Mouse (Mus musculus): ENCODE measurements at regions not wholly inside any gene's neighbourhood (a gene's known extent, or its start where the extent isn't known, plus 50 kb on each side); places are given as distances from the start of the nearest gene placed in this dataset.

- DNase-seq (ENCODE audit: low spot score), result no peak
Observed at GRCm38 (mm10) chr12:70763542-70763941, 61.8 kb upstream of the Frmd6 start.

GRCm38 (mm10) chr12:70766319-70766718, 59.0 kb upstream of the Frmd6 start:
- no peak for DNase-seq (ENCODE audit: low spot score)

DNA sequence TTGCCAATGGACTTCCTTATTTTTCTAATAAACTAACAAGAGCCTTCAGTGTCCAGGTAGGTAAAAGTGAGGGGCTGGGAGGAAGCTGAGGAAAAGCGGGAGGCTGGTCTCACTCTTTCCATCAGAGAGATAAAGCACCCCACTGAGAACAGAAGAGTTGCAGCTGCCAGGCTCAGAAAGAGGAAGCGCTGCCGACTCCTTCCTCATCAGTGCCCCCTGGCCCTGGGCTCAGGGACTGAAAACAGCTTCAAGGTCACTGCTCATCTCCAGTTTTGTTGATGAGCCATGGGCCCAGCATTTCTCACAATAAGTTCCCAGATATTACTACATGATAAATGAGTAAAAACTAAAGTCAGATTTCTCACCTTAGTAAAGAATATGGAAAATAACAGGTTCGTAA, 57.4 kb upstream of the Frmd6 start:
- no peak for DNase-seq (ENCODE audit: low spot score)

GRCm38 (mm10) chr12:70768745-70769144, 56.6 kb upstream of the Frmd6 start:
- no peak for DNase-seq (ENCODE audit: low spot score)

- no peak for DNase-seq (ENCODE audit: low spot score)
Observed at GRCm38 (mm10) chr12:70769538-70770176, 55.7 kb upstream of the Frmd6 start.

DNA sequence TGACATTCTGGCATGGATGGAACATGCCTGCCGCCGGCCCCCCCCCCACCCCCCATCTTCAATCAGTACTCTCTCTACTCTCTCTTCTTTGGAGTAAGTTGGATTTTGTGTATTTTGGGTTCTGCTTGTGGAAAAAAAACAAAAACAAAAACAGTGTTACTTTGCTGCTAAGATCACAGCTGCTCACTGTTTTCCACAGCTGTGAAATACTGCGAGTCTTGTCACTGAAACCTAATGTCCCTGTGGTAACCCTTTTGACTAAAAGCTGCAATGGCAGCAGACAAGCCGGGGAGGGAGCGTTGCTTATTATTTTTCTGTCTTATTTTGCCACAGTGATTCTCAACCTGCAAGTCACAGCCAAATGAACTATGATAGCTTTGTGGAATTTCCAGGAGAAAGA, 51.3 kb upstream of the Frmd6 start:
- no peak for DNase-seq (ENCODE audit: low spot score)

- no peak for DNase-seq (ENCODE audit: low spot score)
Observed at GRCm38 (mm10) chr12:70774816-70775591, 50.3 kb upstream of the Frmd6 start.

Measured in urinary bladder, adult 2 months (tissue).